Mouse (Mus musculus): ENCODE data around the gene Zfp553.

DNA sequence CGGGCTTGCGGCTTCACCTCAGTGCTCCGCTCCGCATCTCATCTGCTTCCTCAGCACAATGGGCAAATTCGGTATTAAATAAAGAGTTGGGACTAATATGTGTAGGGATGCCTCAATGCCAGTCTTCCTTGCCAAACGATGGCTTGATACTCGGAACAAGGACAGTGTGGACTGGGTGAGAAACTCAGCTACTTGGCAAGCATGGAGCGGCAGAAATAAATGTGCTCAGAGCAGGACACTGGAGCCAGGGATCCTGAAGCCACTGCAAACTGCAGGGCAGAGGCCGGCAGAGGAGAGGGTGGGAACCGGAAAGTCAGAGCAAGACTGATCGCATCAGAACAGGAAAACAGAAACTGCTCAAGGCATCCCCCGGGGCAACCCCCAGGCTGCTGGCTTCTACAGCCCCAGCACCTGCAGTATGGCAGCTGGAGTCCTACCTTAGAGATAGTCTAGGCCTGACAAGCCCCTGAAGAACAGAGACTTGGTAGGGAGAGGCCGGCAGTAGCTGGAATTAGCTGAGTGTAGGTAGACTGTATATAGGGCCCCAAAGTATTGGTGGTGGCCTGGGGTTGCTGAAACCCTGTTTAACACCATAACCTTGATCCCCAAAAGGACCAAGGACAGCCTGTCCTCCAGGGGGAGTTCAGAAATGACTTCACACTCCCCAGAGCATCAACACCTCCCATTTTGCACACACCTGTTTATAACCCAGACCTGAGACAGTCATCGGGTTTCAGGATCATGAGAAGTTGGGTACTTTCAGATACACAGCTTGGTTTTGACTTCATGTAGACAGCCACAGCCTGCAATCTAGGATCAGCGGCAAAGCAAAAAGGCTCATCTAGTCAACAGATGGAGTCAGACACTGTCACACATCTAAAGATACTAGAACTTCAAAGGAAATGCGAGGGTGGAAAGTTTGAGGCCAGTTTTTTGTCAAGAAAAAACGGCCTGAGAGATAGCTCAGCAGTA, 44.3 kb upstream of the Zfp553 start:
- no peak for TF ChIP-seq POLR2A (IDR thresholded peaks at IDR 0.05; ENCODE audit: borderline replicate concordance, extremely low read depth, low read depth, low read length)
- TF ChIP-seq CTCF (IDR thresholded peaks at IDR 0.05; ENCODE audit: insufficient read depth, low read length) = no peak

All from lung, adult 2 months (tissue).